Mouse (Mus musculus) embryonic facial prominence, embryonic 10.5 days (tissue): ENCODE results near the gene C1ra. TPM values are rescaled to one million over a fixed set of nuclear protein-coding genes. Genes with fewer than 3 reads are reported as not detected.
"Not testable (repeated sequence)": the region's sequence is repeated elsewhere in the genome, so short reads cannot be mapped to it uniquely, and the experiment has no call there.

Experiments used
- DNase-seq: peaks from one replicate; pipeline ENCODE4 v3.0.0-alpha.2; 2017; ENCODE audit warnings: low spot score
- H3K27ac ChIP-seq: fragments of 300-500 bp; sonication (generic); replicated peaks from 2 replicates; pipeline ENCODE4 v1.5.1; 2016; ENCODE audit warnings: mild to moderate bottlenecking
- H3K27me3 ChIP-seq: fragments of 300-500 bp; sonication (generic); replicated peaks from 2 replicates; pipeline ENCODE4 v1.6.1; 2016; ENCODE audit warnings: low read depth, mild to moderate bottlenecking; ENCODE audit not compliant: poor library complexity, severe bottlenecking
- H3K36me3 ChIP-seq: fragments of 300-500 bp; sonication (generic); replicated peaks from 2 replicates; pipeline ENCODE4 v1.6.1; 2016; ENCODE audit warnings: mild to moderate bottlenecking, moderate library complexity
- H3K4me1 ChIP-seq: fragments of 300-500 bp; sonication (generic); 2 replicates; pipeline ENCODE4 v1.6.1; 2016
- H3K4me3 ChIP-seq: fragments of 300-500 bp; sonication (generic); 2 replicates; pipeline ENCODE4 v1.5.1; 2016; ENCODE audit warnings: mild to moderate bottlenecking, moderate library complexity
- H3K9me3 ChIP-seq: fragments of 300-500 bp; sonication (generic); 2 replicates; pipeline ENCODE4 v1.6.1; 2016; ENCODE audit warnings: mild to moderate bottlenecking
- WGBS: fragments of 180-500 bp; shearing (Covaris S2); methylation state at CpG from one replicate; pipeline ENCODE4 v1.1.7; 2016; 5-methylcytosine and 5-hydroxymethylcytosine counted together
- polyA plus RNA-seq: library from polyadenylated mRNA; unstranded; fragments of >200 nt; fragmentation: Nextera tagmentation; extraction: Ambion mirVana; gene quantifications from 2 replicates; pipeline ENCODE4 v1.2.1, GENCODE M21; 2016

Gene C1ra
- polyA plus RNA-seq, 1 experiment from 2014 or later = not detected

- no peak for DNase-seq
- Histone ChIP-seq H3K4me3 (no peak overlapping the region), H3K36me3 (no peaks in the 10 kb centered on the region), H3K27ac (no peak overlapping the region), H3K9me3 (no peaks in the 10 kb centered on the region), H3K27me3 (no peaks in the 10 kb centered on the region), H3K4me1 (peaks cover 14% of the 10 kb centered on the region)
- 83% methylated on average over 6 of the region's 6 CpGs for WGBS
Observed at GRCm38 (mm10) chr6:124491427-124491826, 20.8 kb upstream of the C1ra start.

GRCm38 (mm10) chr6:124492842-124493561 lies 19.2 kb upstream of the C1ra start, which contains the start of gene C1rl:
C1rl (plus strand) TSS chr6:124493113.
- Histone ChIP-seq H3K4me3 (0 out of 2 replicates have a peak within 1 kb of the TSS, but pooled peaks have one; percentile 18), H3K36me3 (no peaks in the 10 kb centered on the region), H3K27me3 (no peaks in the 10 kb centered on the region), H3K4me1 (peaks cover 14% of the 10 kb centered on the region), H3K9me3 (no peaks in the 10 kb centered on the region), H3K27ac (peak within 1 kb of the TSS; percentile 80)
- peak; percentile 84 for DNase-seq
- 48% methylated on average over 4 of the region's 4 CpGs for WGBS

- H3K27ac ChIP-seq = peak overlapping the region; percentile 80
- H3K4me1 ChIP-seq = peaks cover 14% of the 10 kb centered on the region
- H3K9me3 ChIP-seq = no peaks in the 10 kb centered on the region
- no peaks in the 10 kb centered on the region for H3K36me3 ChIP-seq
- 88% methylated on average over 5 of the region's 5 CpGs for WGBS
- no peak overlapping the region for H3K4me3 ChIP-seq
- no peaks in the 10 kb centered on the region for H3K27me3 ChIP-seq
- no peak for DNase-seq
Observed at GRCm38 (mm10) chr6:124493886-124494285, 18.3 kb upstream of the C1ra start.

- H3K36me3 ChIP-seq = no peaks in the 10 kb centered on the region
- H3K4me3 ChIP-seq = no peak overlapping the region
- no peaks in the 10 kb centered on the region for H3K9me3 ChIP-seq
- WGBS = 89% methylated on average over 5 of the region's 5 CpGs
- H3K4me1 ChIP-seq = peaks cover 14% of the 10 kb centered on the region
- DNase-seq = no peak
- no peaks in the 10 kb centered on the region for H3K27me3 ChIP-seq
- H3K27ac ChIP-seq = no peak overlapping the region
Observed at GRCm38 (mm10) chr6:124496054-124496453, 16.2 kb upstream of the C1ra start.

- no peak overlapping the region for H3K4me3 ChIP-seq
- no peaks in the 10 kb centered on the region for H3K36me3 ChIP-seq
- no peaks in the 10 kb centered on the region for H3K4me1 ChIP-seq
- no peaks in the 10 kb centered on the region for H3K9me3 ChIP-seq
- 44% methylated on average over 10 of the region's 10 CpGs for WGBS
- H3K27me3 ChIP-seq = no peaks in the 10 kb centered on the region
- no peak for DNase-seq
- no peak overlapping the region for H3K27ac ChIP-seq
Observed at GRCm38 (mm10) chr6:124499914-124500566, 12.2 kb upstream of the C1ra start.

- no peak overlapping the region for H3K4me3 ChIP-seq
- H3K27ac ChIP-seq = no peak overlapping the region
- 80% methylated on average over 4 of the region's 4 CpGs for WGBS
- DNase-seq = no peak
- H3K4me1 ChIP-seq = no peaks in the 10 kb centered on the region
- no peaks in the 10 kb centered on the region for H3K27me3 ChIP-seq
- no peaks in the 10 kb centered on the region for H3K9me3 ChIP-seq
- H3K36me3 ChIP-seq = no peaks in the 10 kb centered on the region
Observed at GRCm38 (mm10) chr6:124501473-124501872, 10.7 kb upstream of the C1ra start.

GRCm38 (mm10) chr6:124502021-124502420 lies 10.2 kb upstream of the C1ra start:
- no peak overlapping the region for H3K4me3 ChIP-seq
- H3K9me3 ChIP-seq = no peaks in the 10 kb centered on the region
- H3K27ac ChIP-seq = no peak overlapping the region
- H3K36me3 ChIP-seq = no peaks in the 10 kb centered on the region
- no peak for DNase-seq
- no peaks in the 10 kb centered on the region for H3K27me3 ChIP-seq
- H3K4me1 ChIP-seq = no peaks in the 10 kb centered on the region
- 87% methylated on average over 5 of the region's 5 CpGs for WGBS

- WGBS = 82% methylated on average over 4 of the region's 4 CpGs
- Histone ChIP-seq H3K36me3 (no peaks in the 10 kb centered on the region), H3K4me3 (no peak overlapping the region), H3K9me3 (no peaks in the 10 kb centered on the region), H3K4me1 (no peaks in the 10 kb centered on the region), H3K27me3 (no peaks in the 10 kb centered on the region), H3K27ac (no peak overlapping the region)
- DNase-seq = no peak
Observed at GRCm38 (mm10) chr6:124505028-124505427, 7.2 kb upstream of the C1ra start.

- no peak overlapping the region for H3K4me3 ChIP-seq
- H3K9me3 ChIP-seq = no peaks in the 10 kb centered on the region
- no peaks in the 10 kb centered on the region for H3K36me3 ChIP-seq
- 84% methylated on average over 6 of the region's 6 CpGs for WGBS
- DNase-seq = no peak
- no peak overlapping the region for H3K27ac ChIP-seq
- no peaks in the 10 kb centered on the region for H3K27me3 ChIP-seq
- no peaks in the 10 kb centered on the region for H3K4me1 ChIP-seq
Observed at GRCm38 (mm10) chr6:124506991-124507390, 5.2 kb upstream of the C1ra start.

GRCm38 (mm10) chr6:124508292-124508691 lies 3.9 kb upstream of the C1ra start:
- Histone ChIP-seq H3K27ac (no peak overlapping the region), H3K4me1 (peaks cover 4% of the 10 kb centered on the region; the same call in 1 of the 2 replicates), H3K27me3 (no peaks in the 10 kb centered on the region), H3K9me3 (no peaks in the 10 kb centered on the region), H3K36me3 (no peaks in the 10 kb centered on the region), H3K4me3 (no peak overlapping the region)
- no peak for DNase-seq
- WGBS = 81% methylated on average over 10 of the region's 10 CpGs

GRCm38 (mm10) chr6:124509192-124509591 lies 3.0 kb upstream of the C1ra start:
- not testable (repeated sequence) for H3K9me3 ChIP-seq
- WGBS = 82% methylated on average over 5 of the region's 5 CpGs

GRCm38 (mm10) chr6:124511936-124512335 lies 269 bp upstream of the C1ra start:
- Histone ChIP-seq H3K4me3 (no peak overlapping the region), H3K27ac (no peak overlapping the region), H3K36me3 (no peaks in the 10 kb centered on the region), H3K9me3 (no peaks in the 10 kb centered on the region), H3K27me3 (no peaks in the 10 kb centered on the region), H3K4me1 (peaks cover 4% of the 10 kb centered on the region; the same call in 1 of the 2 replicates)
- DNase-seq = no peak
- WGBS = 65% methylated on average over 6 of the region's 6 CpGs

More at GRCm38 (mm10) chr6:124509192-124509591, 3.0 kb upstream of the C1ra start:
- not testable (repeated sequence) for DNase-seq, H3K27ac ChIP-seq, H3K36me3 ChIP-seq, H3K27me3 ChIP-seq, H3K4me3 ChIP-seq, H3K4me1 ChIP-seq

- not testable (repeated sequence) for H3K4me3 ChIP-seq, H3K9me3 ChIP-seq, H3K36me3 ChIP-seq, H3K27ac ChIP-seq, DNase-seq, H3K27me3 ChIP-seq, H3K4me1 ChIP-seq
- WGBS = 89% methylated on average over 4 of the region's 4 CpGs
Observed at GRCm38 (mm10) chr6:124517733-124518132, 5.5 kb downstream of the C1ra start.
